Mouse (Mus musculus) forelimb bud, embryonic 11.5 days (tissue): ENCODE measurements around the gene Ms4a13.
"Not testable (repeated sequence)": the region's sequence is repeated elsewhere in the genome, so short reads cannot be mapped to it uniquely, and the experiment has no call there.

Experiments
- DNase-seq: peaks from one replicate; pipeline ENCODE4 v3.0.0-alpha.2; 2012; ENCODE audit warnings: low read depth, low spot score

Gene Ms4a13

DNA sequence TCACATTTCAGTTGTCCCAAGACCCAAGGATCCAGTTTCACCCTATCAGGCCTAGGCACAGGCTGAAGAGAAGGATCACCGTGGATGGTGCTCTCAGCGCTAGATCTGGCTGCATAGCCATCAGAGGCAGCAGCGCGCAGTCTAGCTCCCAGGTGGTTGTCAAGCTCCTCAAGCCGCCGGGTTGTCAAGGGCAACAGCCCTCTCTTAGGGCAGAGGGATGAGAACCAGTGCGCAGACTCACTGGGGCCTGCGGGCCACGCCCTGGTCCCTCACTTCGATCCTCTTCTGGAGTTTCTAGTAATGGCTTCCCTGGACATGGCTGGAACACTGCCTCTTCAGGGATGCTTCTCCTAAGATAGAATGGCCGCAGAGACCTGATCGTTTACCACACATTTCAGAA lies at the start of gene Ms4a13:
TSS of gene Ms4a13 (minus strand) at position 192 of the 400 bp plus-strand sequence.
- DNase-seq = no peak

- no peak for DNase-seq
Measured at GRCm38 (mm10) chr19:11244230-11244629, 47.7 kb upstream of the Ms4a13 start.

DNA sequence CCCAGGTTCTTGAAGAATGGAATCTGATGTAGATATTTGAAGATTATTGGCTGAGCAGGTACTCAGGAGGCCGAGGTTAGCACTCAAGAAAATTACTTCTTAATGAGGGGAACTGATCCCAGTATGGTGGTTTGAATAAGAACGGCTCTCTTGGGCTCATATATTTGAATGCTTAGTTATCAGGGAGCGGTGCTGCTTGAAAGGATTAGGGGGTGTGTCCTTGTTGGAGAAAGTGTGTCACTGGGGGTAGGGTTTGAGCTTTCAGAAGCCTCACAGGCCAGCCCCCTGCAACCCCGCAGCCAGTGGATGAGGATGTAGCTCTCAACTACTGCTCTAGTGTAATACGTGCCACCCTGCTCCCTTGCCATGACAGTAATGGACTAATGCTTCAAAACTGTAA lies 46.0 kb upstream of the Ms4a13 start:
- no peak for DNase-seq

DNA sequence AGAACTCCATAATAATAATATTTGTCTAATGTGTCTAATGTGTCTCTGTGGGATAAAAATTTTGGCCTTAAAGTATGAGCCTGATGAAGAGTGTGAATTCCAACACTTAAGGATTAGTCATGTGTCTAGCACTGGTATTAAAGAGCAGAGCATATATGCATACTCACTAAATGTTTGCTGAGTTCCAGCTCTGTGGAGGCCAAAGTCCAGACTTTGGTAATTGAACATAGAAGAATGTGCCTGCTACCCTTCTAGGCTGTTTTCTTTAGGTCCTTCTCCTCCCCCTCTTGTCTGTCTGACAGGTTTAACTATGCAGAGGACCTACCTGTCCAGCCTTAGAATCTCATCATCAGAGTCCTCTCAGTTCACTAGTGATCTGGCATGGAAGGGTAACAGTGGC lies 39.3 kb upstream of the Ms4a13 start:
- no peak for DNase-seq

GRCm38 (mm10) chr19:11234921-11235735 lies 38.6 kb upstream of the Ms4a13 start:
- no peak for DNase-seq

DNA sequence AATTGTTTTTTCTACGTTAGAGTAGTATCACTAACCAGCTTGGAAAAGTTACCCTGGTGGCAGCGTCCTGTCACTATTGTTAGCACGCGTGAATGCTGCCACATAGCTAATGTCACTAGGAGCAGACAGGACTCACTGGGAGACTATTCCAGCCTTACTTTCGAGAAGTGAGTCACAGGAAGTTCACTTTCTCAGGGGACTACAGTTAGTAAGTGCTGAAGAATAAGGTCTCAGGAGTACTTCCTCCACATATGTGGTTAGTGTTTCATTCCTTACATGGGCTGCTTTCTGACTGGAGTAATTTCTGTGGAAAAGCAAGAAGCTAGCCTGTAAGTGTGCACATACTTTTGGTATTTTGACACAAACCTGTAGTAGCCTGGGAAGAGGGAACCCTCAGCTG lies 37.7 kb upstream of the Ms4a13 start:
- DNase-seq = no peak

GRCm38 (mm10) chr19:11232348-11232747 lies 35.8 kb upstream of the Ms4a13 start, which contains the start of gene Ms4a12:
Ms4a12 (minus strand) TSS chr19:11232448.
- no peak for DNase-seq

DNA sequence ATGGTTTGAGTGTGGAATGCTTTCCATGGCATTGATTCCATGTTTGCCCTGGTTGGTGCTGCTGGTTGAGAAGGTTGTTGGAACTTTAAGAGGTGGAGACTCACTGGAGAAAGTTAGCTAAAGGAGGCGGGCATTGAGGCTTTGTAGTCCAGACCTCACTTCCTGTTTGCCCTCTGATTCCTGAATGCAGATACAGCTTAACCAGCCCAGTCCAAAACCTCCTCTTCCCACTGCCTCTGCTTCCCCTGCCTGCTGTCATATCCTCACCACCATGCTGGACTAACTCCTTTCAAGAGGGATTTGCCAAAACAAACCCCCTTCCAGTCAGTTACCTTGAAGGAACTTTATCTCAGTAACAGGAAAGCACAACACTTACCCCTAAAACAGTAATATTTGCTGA lies 4.0 kb downstream of the Ms4a13 start:
- DNase-seq = no peak

GRCm38 (mm10) chr19:11184121-11184520 lies 12.4 kb downstream of the Ms4a13 start:
- DNase-seq = no peak

DNA sequence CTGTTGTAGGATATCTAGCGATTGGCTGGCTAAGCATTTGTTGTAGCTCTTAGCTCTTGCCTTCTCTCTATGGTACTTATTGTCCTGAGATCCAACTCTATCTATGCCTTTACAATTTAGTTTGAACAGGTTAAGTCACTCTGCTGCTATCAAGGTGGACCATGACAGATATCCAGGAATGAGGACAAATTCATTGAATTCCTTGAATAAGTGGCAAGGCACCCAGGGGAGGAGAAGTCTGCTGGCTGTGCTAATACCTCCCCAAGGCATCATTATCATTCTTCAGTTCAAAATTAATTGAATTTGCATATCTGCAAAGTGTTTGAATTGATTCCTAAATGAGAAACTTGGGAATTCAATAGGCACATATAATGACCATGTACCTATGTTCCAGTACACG lies 19.1 kb downstream of the Ms4a13 start:
- DNase-seq = no peak

- DNase-seq = no peak
Measured at GRCm38 (mm10) chr19:11165172-11165571, 31.4 kb downstream of the Ms4a13 start, which contains the start of gene 1700025F22Rik. 1700025F22Rik (minus strand) TSS chr19:11165320.

- DNase-seq = not testable (repeated sequence)
Measured at GRCm38 (mm10) chr19:11157890-11158289, 38.6 kb downstream of the Ms4a13 start.

DNA sequence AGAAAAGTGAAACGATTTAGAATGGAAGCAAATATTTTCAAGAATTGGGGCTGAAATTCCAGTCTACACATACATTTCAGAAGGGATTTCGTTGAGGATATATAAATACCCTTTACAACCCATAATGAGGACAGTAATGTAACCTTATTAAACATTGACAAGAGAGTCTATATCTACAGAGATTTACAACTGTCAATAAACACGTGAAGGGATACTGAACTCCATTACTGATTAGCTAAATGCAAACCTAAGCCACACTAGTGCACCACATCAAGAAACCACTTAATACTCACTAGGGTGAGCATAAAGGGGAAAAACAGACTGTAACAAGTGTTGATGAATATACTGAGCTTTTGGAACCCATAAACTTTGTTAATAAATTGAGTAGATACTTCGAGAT lies 61.2 kb downstream of the Ms4a13 start:
- no peak for DNase-seq

DNA sequence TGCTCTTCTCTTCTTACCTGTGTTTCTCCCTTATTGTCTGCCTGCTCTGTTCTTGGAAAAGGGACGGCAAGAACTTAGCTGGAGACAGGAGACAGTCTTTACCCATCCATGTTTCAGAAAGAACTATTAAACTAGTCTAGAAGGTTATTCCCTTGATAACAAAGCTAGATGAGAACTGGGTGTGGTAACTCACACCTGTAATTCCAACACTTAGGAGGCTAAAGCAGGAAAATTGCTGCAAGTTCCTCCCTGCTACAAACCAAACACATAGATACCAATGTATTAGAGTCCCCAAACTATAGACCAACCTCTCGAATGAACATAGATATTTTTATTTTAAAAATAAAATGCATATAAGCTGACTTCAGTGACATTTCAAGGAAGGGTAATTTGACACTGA lies 61.7 kb downstream of the Ms4a13 start:
- DNase-seq = no peak

DNA sequence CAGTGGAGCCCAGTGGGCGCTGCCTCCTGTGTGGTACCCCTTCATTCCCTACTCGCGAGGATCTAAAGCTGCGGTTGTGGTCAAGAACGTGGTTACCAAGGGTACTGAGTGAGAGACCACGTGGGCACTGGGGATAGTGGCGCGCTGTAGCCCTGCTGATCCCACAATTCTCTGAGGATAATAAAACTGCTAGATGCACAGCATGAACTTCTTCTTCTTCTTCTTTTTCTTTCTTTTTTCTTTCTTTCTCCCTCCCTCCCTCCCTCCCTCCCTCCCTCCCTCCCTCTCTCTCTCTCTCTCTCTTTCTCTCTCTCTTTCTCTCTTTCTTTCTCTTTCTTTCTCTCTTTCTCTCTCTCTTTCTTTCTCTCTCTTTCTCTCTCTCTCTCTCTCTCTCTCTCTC lies 65.8 kb downstream of the Ms4a13 start, which contains the start of gene 1700017D01Rik:
TSS of gene 1700017D01Rik (minus strand) at position 101 of the 400 bp plus-strand sequence.
- DNase-seq = not testable (repeated sequence)

DNA sequence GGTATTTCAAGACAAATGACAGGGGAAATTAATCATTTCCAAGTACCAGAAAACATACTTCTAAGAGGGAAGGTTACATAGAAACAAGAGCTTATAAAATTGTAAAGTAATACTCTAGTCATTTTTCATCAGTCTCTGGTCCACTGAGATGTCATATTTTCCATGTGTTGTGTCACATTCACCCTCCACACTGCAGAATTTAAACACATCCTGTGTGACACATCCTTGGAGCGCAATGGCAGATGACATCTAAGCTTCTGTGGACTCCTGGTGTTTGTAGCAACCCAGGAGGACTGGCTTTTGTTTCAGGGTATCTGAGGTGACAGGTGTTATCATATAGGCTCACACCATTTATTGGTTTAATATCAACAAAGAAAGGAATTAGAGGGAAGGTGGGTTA lies 66.8 kb downstream of the Ms4a13 start:
- no peak for DNase-seq

GRCm38 (mm10) chr19:11121016-11121420 lies 75.5 kb downstream of the Ms4a13 start:
- DNase-seq = not testable (repeated sequence)
